Mouse (Mus musculus) hindbrain, postnatal 0 days (tissue): ENCODE measurements around the gene Xlr4a. TPM values are rescaled to one million over a fixed set of nuclear protein-coding genes. Genes with fewer than 3 reads are reported as not detected.
A peak's percentile ranks its signal among the peaks of the same experiment; 100 is the strongest.

ENCODE experiments used
- ATAC-seq: fragments of 200-750 bp; cut with Nextera tagmentation; 2 replicates; pipeline ENCODE4 v1.8.0; 2017; ENCODE audit warnings: mild to moderate bottlenecking, moderate TSS enrichment, moderate library complexity
- DNase-seq: peaks from one replicate; pipeline ENCODE4 v3.0.0-alpha.2; 2015; ENCODE audit warnings: low spot score
- H3K27ac ChIP-seq: fragments of 300-500 bp; sonication (generic); 2 replicates; pipeline ENCODE4 v1.5.1; 2014; ENCODE audit warnings: mild to moderate bottlenecking
- H3K27me3 ChIP-seq: fragments of 300-500 bp; sonication (generic); 2 replicates; pipeline ENCODE4 v1.6.1; 2014; ENCODE audit warnings: low read length, mixed read lengths; ENCODE audit not compliant: insufficient read depth
- H3K36me3 ChIP-seq: fragments of 300-500 bp; sonication (generic); 2 replicates; pipeline ENCODE4 v1.6.1; 2014; ENCODE audit warnings: low read length, mixed read lengths; ENCODE audit not compliant: insufficient read depth
- H3K4me1 ChIP-seq: fragments of 300-500 bp; sonication (generic); 2 replicates; pipeline ENCODE4 v1.6.1; 2014; ENCODE audit warnings: antibody characterized with exemption, low read length, mixed read lengths; ENCODE audit not compliant: insufficient read depth
- H3K4me2 ChIP-seq: fragments of 300-500 bp; sonication (generic); 2 replicates; pipeline ENCODE4 v1.6.1; 2014; ENCODE audit warnings: low read depth, mild to moderate bottlenecking, low read length, moderate library complexity, mixed read lengths
- H3K4me3 ChIP-seq: fragments of 300-500 bp; sonication (generic); 2 replicates; pipeline ENCODE4 v1.5.1; 2014; ENCODE audit warnings: low read length
- H3K9ac ChIP-seq: fragments of 300-500 bp; sonication (generic); replicated peaks from 2 replicates; pipeline ENCODE4 v1.6.1; 2014; ENCODE audit warnings: mild to moderate bottlenecking, low read length, moderate library complexity, mixed read lengths
- H3K9me3 ChIP-seq: fragments of 300-500 bp; sonication (generic); 2 replicates; pipeline ENCODE4 v1.6.1; 2016; ENCODE audit warnings: low read length, mixed read lengths
- CTCF ChIP-seq: IDR thresholded peaks from 2 replicates; pipeline ENCODE4 v1.5.1; 2016; ENCODE audit warnings: antibody characterized with exemption, control low read depth, low read depth
- WGBS: fragments of 180-500 bp; shearing (Covaris S2); extraction: QIAGEN DNeasy Blood & Tissue Kit; methylation state at CpG from one replicate; pipeline ENCODE4 v1.1.7; 2014; 5-methylcytosine and 5-hydroxymethylcytosine counted together
- polyA plus RNA-seq: library from polyadenylated mRNA; unstranded; fragments of >200 nt; fragmentation: Nextera tagmentation; extraction: Ambion mirVana; gene quantifications from 2 replicates; pipeline ENCODE4 v1.2.1, GENCODE M21; 2015
- total RNA-seq: library from RNA; depleted of rRNA; stranded (reverse); fragments of >200 nt; gene quantifications from 2 replicates; pipeline ENCODE4 v1.2.3, GENCODE M21; 2014

Xlr4a gene
- total and polyA plus RNA-seq, 2 experiments from 2014 or later: 0.35 TPM; not detected in 1

- Histone ChIP-seq H3K27ac (peak overlapping the region; percentile 56), H3K4me2 (peak overlapping the region; percentile 60), H3K9me3 (no peaks in the 10 kb centered on the region), H3K4me1 (no peaks in the 10 kb centered on the region), H3K9ac (peak overlapping the region; percentile 52), H3K4me3 (peak overlapping the region; percentile 40), H3K27me3 (no peaks in the 10 kb centered on the region), H3K36me3 (no peaks in the 10 kb centered on the region)
- peak; percentile 72 for DNase-seq
- WGBS: 39% methylated on average over 24 of the region's 24 CpGs
- ATAC-seq: peak; percentile 95
- TF ChIP-seq CTCF: no peak
These were observed 18.5 kb downstream of the Xlr4a start for GRCm38 (mm10) chrX:73063512-73064414.

- no peak for ATAC-seq
- H3K4me3 ChIP-seq: no peak overlapping the region
- no peaks in the 10 kb centered on the region for H3K4me1 ChIP-seq
- no peak overlapping the region for H3K27ac ChIP-seq
- no peak overlapping the region for H3K4me2 ChIP-seq
- H3K9me3 ChIP-seq: no peaks in the 10 kb centered on the region
- 57% methylated on average over 5 of the region's 5 CpGs for WGBS
- H3K27me3 ChIP-seq: no peaks in the 10 kb centered on the region
- no peak for DNase-seq
- no peaks in the 10 kb centered on the region for H3K36me3 ChIP-seq
- no peak for TF ChIP-seq CTCF
- no peak overlapping the region for H3K9ac ChIP-seq
These were observed 20.0 kb downstream of the Xlr4a start for GRCm38 (mm10) chrX:73062323-73062722.

- Histone ChIP-seq H3K27me3 (no peaks in the 10 kb centered on the region), H3K9me3 (no peaks in the 10 kb centered on the region), H3K4me3 (no peak overlapping the region), H3K4me2 (no peak overlapping the region), H3K27ac (no peak overlapping the region), H3K9ac (no peak overlapping the region), H3K36me3 (no peaks in the 10 kb centered on the region), H3K4me1 (no peaks in the 10 kb centered on the region)
- no peak for TF ChIP-seq CTCF
- ATAC-seq (no peak), DNase-seq (no peak)
- 88% methylated on average over 1 of the region's 1 CpGs for WGBS
These were observed 20.8 kb downstream of the Xlr4a start for GRCm38 (mm10) chrX:73061528-73061927.

- WGBS: 19% methylated on average over 14 of the region's 14 CpGs
- H3K4me1 ChIP-seq: no peaks in the 10 kb centered on the region
- DNase-seq (peak; percentile 95), ATAC-seq (peak; percentile 98)
- peak overlapping the region; percentile 7; the same call in 1 of the 2 replicates for H3K27ac ChIP-seq
- no peak overlapping the region for H3K9ac ChIP-seq
- H3K36me3 ChIP-seq: no peaks in the 10 kb centered on the region
- no peaks in the 10 kb centered on the region for H3K27me3 ChIP-seq
- no peak overlapping the region for H3K4me3 ChIP-seq
- H3K4me2 ChIP-seq: peak overlapping the region; percentile 13; the same call in 1 of the 2 replicates
- peak; percentile 91 for TF ChIP-seq CTCF
- H3K9me3 ChIP-seq: no peaks in the 10 kb centered on the region
These were observed 28.3 kb downstream of the Xlr4a start for GRCm38 (mm10) chrX:73053860-73054563.

GRCm38 (mm10) chrX:73039666-73040065, 42.6 kb downstream of the Xlr4a start:
- H3K4me2 ChIP-seq: no peak overlapping the region
- no peak overlapping the region for H3K4me3 ChIP-seq
- no peaks in the 10 kb centered on the region for H3K9me3 ChIP-seq
- no peak overlapping the region for H3K9ac ChIP-seq
- ATAC-seq (no peak), DNase-seq (no peak)
- 82% methylated on average over 12 of the region's 12 CpGs for WGBS
- no peaks in the 10 kb centered on the region for H3K27me3 ChIP-seq
- TF ChIP-seq CTCF: no peak
- H3K36me3 ChIP-seq: no peaks in the 10 kb centered on the region
- H3K27ac ChIP-seq: no peak overlapping the region
- no peaks in the 10 kb centered on the region for H3K4me1 ChIP-seq

- 87% methylated on average over 8 of the region's 8 CpGs for WGBS
- Histone ChIP-seq H3K36me3 (no peaks in the 10 kb centered on the region), H3K9me3 (no peaks in the 10 kb centered on the region), H3K9ac (no peak overlapping the region), H3K4me1 (no peaks in the 10 kb centered on the region), H3K27me3 (no peaks in the 10 kb centered on the region), H3K4me2 (no peak overlapping the region), H3K4me3 (no peak overlapping the region), H3K27ac (no peak overlapping the region)
- TF ChIP-seq CTCF: no peak
- DNase-seq: no peak
- ATAC-seq: no peak
These were observed 43.4 kb downstream of the Xlr4a start for GRCm38 (mm10) chrX:73038831-73039230.
